Mouse (Mus musculus) central nervous system, embryonic 11.5 days (tissue): ENCODE results near the gene Pgm1. TPM values are rescaled to one million over a fixed set of nuclear protein-coding genes. Genes with fewer than 3 reads are reported as not detected.

Source experiments
- polyA plus RNA-seq: library from polyadenylated mRNA; depleted of rRNA; stranded (reverse); fragments of >200 nt; gene quantifications from 2 replicates; pipeline ENCODE4 v1.2.3, GENCODE M21; 2012; rRNA removed

Pgm1 gene
- polyA plus RNA-seq: 32.8 and 36.5 TPM in 2 replicates

DNA sequence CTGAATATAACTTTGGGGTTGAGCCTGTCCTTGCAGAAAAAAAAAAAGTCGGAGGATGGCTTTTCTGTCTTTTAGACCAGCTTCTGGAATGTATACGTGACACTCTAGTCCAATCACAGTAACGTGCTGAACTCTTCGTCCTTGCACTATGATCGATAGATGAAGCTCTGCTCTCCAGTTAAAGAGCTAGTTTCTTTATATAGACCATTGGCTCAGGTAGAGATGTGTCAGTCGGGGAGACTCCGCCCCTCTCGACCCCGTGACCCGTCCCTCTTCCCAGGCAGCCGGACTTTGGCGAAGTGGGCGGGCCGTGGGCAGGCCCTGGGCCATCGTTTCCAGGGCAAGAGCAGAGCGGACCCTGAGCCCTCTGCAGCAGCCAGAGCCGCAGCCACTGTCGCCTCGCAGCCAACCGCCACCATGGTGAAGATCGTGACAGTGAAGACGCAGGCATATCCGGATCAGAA lies at the start of gene Pgm1:
Gene Pgm1 (plus strand): TSS at position 266 of the 464 bp plus-strand sequence.

GRCm38 (mm10) chr4:99929613-99930517 lies 651 bp downstream of the Pgm1 start, which contains the start of gene Itgb3bp:
Gene Itgb3bp (minus strand): TSS chr4:99929813.

Other genes with a start within 250 kb of the Pgm1 start
- gene Alg6, start 213.8 kb upstream of the Pgm1 start, polyA plus RNA-seq: 9.9 and 19.5 TPM in 2 replicates
- gene Efcab7, start 100.2 kb upstream of the Pgm1 start, polyA plus RNA-seq: 11.5 and 21.3 TPM in 2 replicates
- gene Itgb3bp, start 399 bp downstream of the Pgm1 start, polyA plus RNA-seq: 14.8 and 19.3 TPM in 2 replicates
- gene Ror1, start 166.4 kb downstream of the Pgm1 start, polyA plus RNA-seq: 2.7 and 7.7 TPM in 2 replicates